Mouse (Mus musculus): Measurements from ENCODE around the gene Ddx20. TPM values are rescaled to one million over a fixed set of nuclear protein-coding genes. Genes with fewer than 3 reads are reported as not detected.
A peak's percentile ranks its signal among the peaks of the same experiment; 100 is the strongest.
"Not testable (repeated sequence)": the region's sequence is repeated elsewhere in the genome, so short reads cannot be mapped to it uniquely, and the experiment has no call there.

Ddx20 gene
- polyA plus RNA-seq, 1 experiment: 12.6 TPM

GRCm38 (mm10) chr3:105705061-105705549 is 17.7 kb upstream of the Ddx20 start:
- Histone ChIP-seq H3K4me1 (ENCODE audit: control insufficient read depth, insufficient read depth, low read length) (peaks cover 15% of the 10 kb centered on the region), H3K27me3 (ENCODE audit: control insufficient read depth, insufficient read depth, low read length) (no peaks in the 10 kb centered on the region), H3K4me3 (replicated peaks; ENCODE audit: insufficient read depth, low read depth, low read length) (peak overlapping the region; percentile 86), H3K27ac (ENCODE audit: insufficient read depth, low read length) (peak overlapping the region; percentile 93)
- TF ChIP-seq CTCF (IDR thresholded peaks at IDR 0.05; ENCODE audit: borderline replicate concordance, insufficient read depth, low read depth, low read length) (no peak), POLR2A (IDR thresholded peaks at IDR 0.05; ENCODE audit: borderline replicate concordance, insufficient read depth, low read length) (no peak)
- WGBS: 1% methylated on average over 28 of the region's 28 CpGs
- peak; percentile 85 to 87 for DNase-seq

GRCm38 (mm10) chr3:105704031-105705008 is 16.9 kb upstream of the Ddx20 start, which contains the start of gene Inka2:
Gene Inka2 (plus strand): TSS chr3:105704599.
- H3K27me3 ChIP-seq (ENCODE audit: control insufficient read depth, insufficient read depth, low read length): no peaks in the 10 kb centered on the region
- peak within 1 kb of the TSS; percentile 93 for H3K27ac ChIP-seq (ENCODE audit: insufficient read depth, low read length)
- WGBS: 9% methylated on average over 41 of the region's 43 CpGs

GRCm38 (mm10) chr3:105703571-105703970 is 16.2 kb upstream of the Ddx20 start:
- DNase-seq: peak in 1 of 2 experiments; percentile 15
- no peak overlapping the region for H3K27ac ChIP-seq (ENCODE audit: insufficient read depth, low read length)
- peaks cover 12% of the 10 kb centered on the region for H3K4me1 ChIP-seq (ENCODE audit: control insufficient read depth, insufficient read depth, low read length)
- WGBS: 77% methylated on average over 6 of the region's 6 CpGs
- H3K4me3 ChIP-seq (replicated peaks; ENCODE audit: insufficient read depth, low read depth, low read length): no peak overlapping the region
- H3K27me3 ChIP-seq (ENCODE audit: control insufficient read depth, insufficient read depth, low read length): no peaks in the 10 kb centered on the region
- TF ChIP-seq CTCF (IDR thresholded peaks at IDR 0.05; ENCODE audit: borderline replicate concordance, insufficient read depth, low read depth, low read length): no peak
- no peak for TF ChIP-seq POLR2A (IDR thresholded peaks at IDR 0.05; ENCODE audit: borderline replicate concordance, insufficient read depth, low read length)

More at GRCm38 (mm10) chr3:105704031-105705008, 16.9 kb upstream of the Ddx20 start, which contains the start of gene Inka2:
- Histone ChIP-seq H3K4me3 (replicated peaks; ENCODE audit: insufficient read depth, low read depth, low read length) (peak within 1 kb of the TSS; percentile 86), H3K4me1 (ENCODE audit: control insufficient read depth, insufficient read depth, low read length) (peaks cover 10% of the 10 kb centered on the region)
- DNase-seq: peak; percentile 88 to 91
- TF ChIP-seq CTCF (IDR thresholded peaks at IDR 0.05; ENCODE audit: borderline replicate concordance, insufficient read depth, low read depth, low read length): no peak
- peak; percentile 87; the same call in 1 of the 2 replicates for TF ChIP-seq POLR2A (IDR thresholded peaks at IDR 0.05; ENCODE audit: borderline replicate concordance, insufficient read depth, low read length)

- Histone ChIP-seq H3K27ac (ENCODE audit: insufficient read depth, low read length) (no peak overlapping the region), H3K4me3 (replicated peaks; ENCODE audit: insufficient read depth, low read depth, low read length) (no peak overlapping the region), H3K27me3 (ENCODE audit: control insufficient read depth, insufficient read depth, low read length) (no peaks in the 10 kb centered on the region), H3K4me1 (ENCODE audit: control insufficient read depth, insufficient read depth, low read length) (peaks cover 16% of the 10 kb centered on the region; the same call in 1 of the 2 replicates)
- DNase-seq: no peak
- WGBS: 77% methylated on average over 5 of the region's 5 CpGs
- TF ChIP-seq POLR2A (IDR thresholded peaks at IDR 0.05; ENCODE audit: borderline replicate concordance, insufficient read depth, low read length) (no peak), CTCF (IDR thresholded peaks at IDR 0.05; ENCODE audit: borderline replicate concordance, insufficient read depth, low read depth, low read length) (no peak)
Measured at GRCm38 (mm10) chr3:105701399-105701798, 14.0 kb upstream of the Ddx20 start.

GRCm38 (mm10) chr3:105700786-105701185 is 13.4 kb upstream of the Ddx20 start:
- 85% methylated on average over 1 of the region's 1 CpGs for WGBS
- H3K27ac ChIP-seq (ENCODE audit: insufficient read depth, low read length); H3K27me3 ChIP-seq (ENCODE audit: control insufficient read depth, insufficient read depth, low read length); H3K4me3 ChIP-seq (replicated peaks; ENCODE audit: insufficient read depth, low read depth, low read length); DNase-seq: not testable (repeated sequence)
- H3K4me1 ChIP-seq (ENCODE audit: control insufficient read depth, insufficient read depth, low read length): peaks cover 18% of the 10 kb centered on the region; the same call in 1 of the 2 replicates

GRCm38 (mm10) chr3:105699241-105699933 is 12.0 kb upstream of the Ddx20 start:
- no peak overlapping the region; the same call in 1 of the 2 replicates for H3K27ac ChIP-seq (ENCODE audit: insufficient read depth, low read length)
- H3K4me1 ChIP-seq (ENCODE audit: control insufficient read depth, insufficient read depth, low read length): peaks cover 31% of the 10 kb centered on the region
- no peaks in the 10 kb centered on the region for H3K27me3 ChIP-seq (ENCODE audit: control insufficient read depth, insufficient read depth, low read length)
- 82% methylated on average over 3 of the region's 3 CpGs for WGBS
- H3K4me3 ChIP-seq (replicated peaks; ENCODE audit: insufficient read depth, low read depth, low read length): no peak overlapping the region
- no peak for DNase-seq
- TF ChIP-seq CTCF (IDR thresholded peaks at IDR 0.05; ENCODE audit: borderline replicate concordance, insufficient read depth, low read depth, low read length) (no peak), POLR2A (IDR thresholded peaks at IDR 0.05; ENCODE audit: borderline replicate concordance, insufficient read depth, low read length) (no peak)

- WGBS: 95% methylated on average over 1 of the region's 1 CpGs
- peaks cover 38% of the 10 kb centered on the region for H3K4me1 ChIP-seq (ENCODE audit: control insufficient read depth, insufficient read depth, low read length)
- no peak for DNase-seq
- TF ChIP-seq POLR2A (IDR thresholded peaks at IDR 0.05; ENCODE audit: borderline replicate concordance, insufficient read depth, low read length) (no peak), CTCF (IDR thresholded peaks at IDR 0.05; ENCODE audit: borderline replicate concordance, insufficient read depth, low read depth, low read length) (no peak)
- H3K4me3 ChIP-seq (replicated peaks; ENCODE audit: insufficient read depth, low read depth, low read length): no peak overlapping the region
- no peak overlapping the region for H3K27ac ChIP-seq (ENCODE audit: insufficient read depth, low read length)
- no peaks in the 10 kb centered on the region for H3K27me3 ChIP-seq (ENCODE audit: control insufficient read depth, insufficient read depth, low read length)
Measured at GRCm38 (mm10) chr3:105698311-105698710, 10.9 kb upstream of the Ddx20 start.

All from cerebellum, adult 2 months (tissue).